Mouse (Mus musculus): ENCODE results near the gene Ptma. TPM values are rescaled to one million over a fixed set of nuclear protein-coding genes. Genes with fewer than 3 reads are reported as not detected.

Ptma gene
- polyA plus RNA-seq, 1 experiment from 2014 or later: 2,193 TPM

DNA sequence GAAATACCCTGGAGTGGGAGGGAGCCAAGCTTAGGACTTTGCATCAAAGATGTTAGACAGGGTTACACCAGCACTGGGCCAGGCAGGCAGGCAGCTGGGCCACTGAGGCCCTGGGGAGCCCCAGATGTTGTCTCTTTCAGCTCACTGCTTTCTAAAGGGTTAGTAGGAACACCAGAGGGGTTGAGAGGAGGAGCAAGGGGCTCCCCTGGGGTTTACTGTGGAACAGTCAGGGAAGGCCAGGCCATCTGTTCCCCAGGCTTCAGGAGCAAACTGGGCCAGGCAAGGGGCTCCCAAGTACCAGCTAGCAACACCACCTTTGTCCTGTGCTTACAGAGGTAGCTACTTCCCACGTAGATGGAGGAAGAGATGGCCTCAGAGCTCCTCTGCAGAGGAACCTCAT, 27.9 kb upstream of the Ptma start:
- Histone ChIP-seq H3K27me3 (no peaks in the 10 kb centered on the region), H3K9ac (0 out of 2 replicates have a peak overlapping the region, but pooled peaks have one; percentile 14), H3K9me3 (no peaks in the 10 kb centered on the region), H3K4me3 (no peak overlapping the region), H3K36me3 (no peaks in the 10 kb centered on the region), H3K4me2 (no peak overlapping the region), H3K27ac (peak overlapping the region; percentile 56; the same call in 1 of the 2 replicates), H3K4me1 (replicated peaks) (peaks cover 50% of the 10 kb centered on the region)
- ATAC-seq (ENCODE audit: low FRiP score): no peak
- WGBS: 24% methylated on average over 1 of the region's 1 CpGs

DNA sequence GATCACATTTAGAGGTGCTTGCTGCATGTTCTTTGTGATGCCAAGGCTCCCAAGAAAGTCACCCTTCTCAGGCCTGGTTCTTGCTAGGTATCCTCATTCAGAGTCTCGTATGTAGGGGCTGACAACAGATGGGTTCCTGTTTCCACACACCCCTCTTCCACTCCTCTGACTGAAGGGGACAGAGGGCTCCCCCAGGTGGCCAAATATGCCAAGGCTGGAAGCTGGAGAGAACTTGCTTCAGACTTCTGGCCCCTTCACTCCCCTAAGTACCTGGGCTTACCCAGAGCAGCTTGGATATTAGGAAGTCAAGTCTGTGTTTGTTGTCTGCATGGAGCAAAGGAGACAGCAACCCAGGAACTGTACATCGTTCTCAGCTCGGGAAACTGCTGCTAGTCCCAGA, 26.6 kb upstream of the Ptma start:
- Histone ChIP-seq H3K27ac (0 out of 2 replicates have a peak overlapping the region, but pooled peaks have one; percentile 4), H3K4me1 (replicated peaks) (peaks cover 58% of the 10 kb centered on the region), H3K36me3 (no peaks in the 10 kb centered on the region), H3K4me2 (no peak overlapping the region), H3K9me3 (no peaks in the 10 kb centered on the region), H3K27me3 (no peaks in the 10 kb centered on the region), H3K9ac (no peak overlapping the region), H3K4me3 (no peak overlapping the region)
- ATAC-seq (ENCODE audit: low FRiP score): no peak
- 42% methylated on average over 3 of the region's 3 CpGs for WGBS

DNA sequence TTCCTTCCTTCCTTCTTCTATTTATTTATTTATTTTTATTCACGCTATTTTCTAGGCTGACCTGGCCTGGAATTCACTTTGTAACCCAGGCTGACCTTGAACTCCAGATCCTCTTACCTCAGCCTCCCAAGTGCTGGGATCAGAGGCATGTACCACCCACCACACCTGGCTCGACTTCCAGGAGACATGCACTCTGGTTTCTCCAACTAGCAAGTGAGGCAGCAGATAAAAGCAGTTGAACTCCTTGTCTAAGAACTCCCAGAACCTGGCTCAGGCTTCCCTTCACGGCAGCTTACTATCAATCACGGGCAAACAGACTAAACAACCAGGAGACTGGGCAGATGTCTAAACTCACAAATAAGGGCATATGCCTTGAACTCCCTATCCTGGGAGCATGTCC, 25.8 kb upstream of the Ptma start:
- WGBS: 81% methylated on average over 4 of the region's 4 CpGs
- peak overlapping the region; percentile 81; the same call in 1 of the 2 replicates for H3K27ac ChIP-seq
- peaks cover 66% of the 10 kb centered on the region for H3K4me1 ChIP-seq (replicated peaks)

DNA sequence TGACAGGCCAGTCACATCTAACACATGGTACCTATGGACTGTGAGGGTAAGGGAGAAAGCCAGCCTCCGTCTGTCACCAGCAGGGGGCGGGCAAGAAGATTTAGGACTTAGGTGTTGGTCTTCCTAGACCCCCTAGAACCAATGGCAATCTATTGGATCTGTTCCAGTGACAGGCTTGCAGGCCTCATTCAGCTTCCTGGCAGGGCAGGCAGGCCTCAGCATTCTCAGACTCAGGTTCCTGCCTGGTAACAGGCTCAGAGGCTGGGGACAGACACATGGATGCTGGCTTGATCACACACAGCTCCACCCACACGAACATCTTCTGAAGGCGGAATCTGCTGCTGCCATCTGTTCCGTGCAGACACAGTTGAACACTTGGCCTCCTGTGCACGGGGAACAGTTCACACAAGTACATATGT, 25.4 kb upstream of the Ptma start:
- no peak for ATAC-seq (ENCODE audit: low FRiP score)

More for the DNA sequence above, 25.8 kb upstream of the Ptma start:
- no peaks in the 10 kb centered on the region for H3K9me3 ChIP-seq
- ATAC-seq (ENCODE audit: low FRiP score): no peak
- H3K27me3 ChIP-seq: no peaks in the 10 kb centered on the region
- H3K4me2 ChIP-seq: no peak overlapping the region
- no peaks in the 10 kb centered on the region for H3K36me3 ChIP-seq
- no peak overlapping the region for H3K9ac ChIP-seq
- no peak overlapping the region for H3K4me3 ChIP-seq

DNA sequence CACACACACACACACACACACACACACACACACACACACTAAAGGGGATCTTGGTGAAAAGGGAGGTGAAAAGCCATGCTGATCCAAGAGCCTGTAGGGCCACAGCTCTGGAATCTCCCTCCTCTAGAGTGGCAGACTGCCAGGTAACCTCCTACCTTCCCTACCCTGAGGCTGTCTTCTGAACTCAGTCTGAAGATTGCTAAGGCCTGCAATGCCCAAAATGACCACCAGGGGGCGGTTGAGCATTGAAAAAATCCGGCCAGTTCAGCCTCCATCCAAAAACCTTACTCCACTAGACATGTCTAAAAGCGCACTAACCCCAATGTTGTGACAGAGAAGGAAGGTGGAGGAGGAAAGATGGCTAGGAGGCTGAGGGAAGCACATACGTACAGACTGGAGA, 25.0 kb upstream of the Ptma start:
- peak; percentile 1; the same call in 1 of the 2 replicates for ATAC-seq (ENCODE audit: low FRiP score)
- H3K36me3 ChIP-seq: no peaks in the 10 kb centered on the region
- 2% methylated on average over 4 of the region's 4 CpGs for WGBS
- H3K4me2 ChIP-seq: peak overlapping the region; percentile 14; the same call in 1 of the 2 replicates
- no peaks in the 10 kb centered on the region for H3K9me3 ChIP-seq
- no peak overlapping the region for H3K9ac ChIP-seq
- H3K4me3 ChIP-seq: no peak overlapping the region
- no peaks in the 10 kb centered on the region for H3K27me3 ChIP-seq
- peak overlapping the region; percentile 81 for H3K27ac ChIP-seq
- peaks cover 73% of the 10 kb centered on the region for H3K4me1 ChIP-seq (replicated peaks)

More for the DNA sequence above, 25.4 kb upstream of the Ptma start:
- Histone ChIP-seq H3K27me3 (no peaks in the 10 kb centered on the region), H3K9ac (no peak overlapping the region), H3K9me3 (no peaks in the 10 kb centered on the region), H3K4me3 (no peak overlapping the region), H3K4me2 (no peak overlapping the region), H3K4me1 (replicated peaks) (peaks cover 69% of the 10 kb centered on the region), H3K36me3 (no peaks in the 10 kb centered on the region), H3K27ac (peak overlapping the region; percentile 81)
- WGBS: 34% methylated on average over 6 of the region's 6 CpGs

DNA sequence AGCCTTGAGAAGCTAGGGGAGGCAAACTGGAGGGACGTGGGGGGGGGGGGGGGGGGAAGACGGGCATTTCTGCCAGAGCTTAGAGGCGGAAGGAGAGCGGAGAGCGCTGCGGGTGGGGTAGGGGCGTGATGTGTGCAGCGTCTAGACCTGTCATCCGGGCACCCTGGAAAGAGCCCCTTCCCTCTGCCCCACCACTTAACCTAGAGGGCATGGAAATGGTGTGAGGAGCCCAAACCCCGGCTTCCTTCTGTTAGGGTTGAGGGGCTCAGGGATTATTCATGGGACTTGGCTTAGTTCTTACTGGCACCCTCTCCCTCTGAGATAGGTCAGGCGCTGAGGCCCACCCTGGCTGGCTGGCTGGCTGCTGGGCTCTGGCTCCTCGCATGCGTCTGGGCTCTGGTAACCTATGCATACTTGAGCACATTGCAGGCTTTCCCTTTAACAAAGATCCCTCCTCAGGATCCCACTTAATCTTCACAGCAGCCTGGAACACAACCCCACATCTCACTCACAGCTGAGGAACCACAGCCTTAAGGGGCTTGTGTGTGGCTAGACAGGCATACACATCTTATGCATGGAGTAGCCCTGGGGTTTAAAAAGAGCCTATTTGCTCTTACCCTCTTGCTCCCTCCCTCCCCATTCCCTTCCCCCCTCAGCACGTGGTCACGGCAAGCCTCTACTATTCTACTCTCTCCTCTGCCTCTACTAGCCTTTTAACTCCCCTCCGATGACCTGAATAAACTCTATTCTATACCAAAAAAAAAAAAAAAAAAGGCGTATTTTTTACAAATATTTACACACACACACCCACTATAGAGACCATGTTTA, 24.1 kb upstream of the Ptma start:
- WGBS: 15% methylated on average over 16 of the region's 17 CpGs
- H3K4me2 ChIP-seq: peak overlapping the region; percentile 74; the same call in 1 of the 2 replicates
- no peaks in the 10 kb centered on the region for H3K9me3 ChIP-seq
- no peak overlapping the region for H3K4me3 ChIP-seq
- H3K27ac ChIP-seq: peak overlapping the region; percentile 81
- peaks cover 73% of the 10 kb centered on the region for H3K4me1 ChIP-seq (replicated peaks)
- H3K9ac ChIP-seq: peak overlapping the region; percentile 46; the same call in 1 of the 2 replicates
- no peaks in the 10 kb centered on the region for H3K36me3 ChIP-seq
- no peaks in the 10 kb centered on the region for H3K27me3 ChIP-seq
- ATAC-seq (ENCODE audit: low FRiP score): no peak

DNA sequence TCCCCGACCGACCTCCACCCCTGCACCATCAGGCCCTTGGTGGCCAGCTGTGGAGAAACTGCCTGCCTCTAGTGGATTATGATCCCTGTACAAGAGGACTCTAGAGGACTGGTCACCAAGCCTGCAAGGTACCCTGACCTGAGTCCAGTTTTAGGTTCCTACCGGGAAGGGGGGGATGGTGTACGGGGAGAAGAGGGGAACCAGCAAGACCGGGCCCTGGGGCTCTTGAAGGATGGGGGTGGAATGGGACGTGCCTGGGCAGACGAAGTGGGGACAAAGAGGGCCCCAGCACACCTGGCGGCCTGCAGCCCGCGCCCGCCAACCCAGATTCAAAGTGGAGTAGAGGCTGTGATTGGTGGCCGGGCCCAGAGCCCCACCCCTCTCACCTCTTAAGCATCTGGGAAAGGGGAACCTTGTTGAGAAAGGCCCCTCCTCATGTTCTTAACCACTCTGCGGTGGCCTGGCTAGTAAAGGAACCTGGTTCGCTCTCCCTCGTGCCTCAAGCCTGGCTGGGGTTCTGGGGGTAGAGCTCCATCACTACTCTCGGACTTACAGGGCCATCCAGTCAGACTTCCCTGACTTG, 23.3 kb upstream of the Ptma start:
- WGBS: 13% methylated on average over 16 of the region's 16 CpGs
- peak overlapping the region; percentile 97 for H3K27ac ChIP-seq
- no peaks in the 10 kb centered on the region for H3K36me3 ChIP-seq
- peak overlapping the region; percentile 47 for H3K4me3 ChIP-seq
- no peaks in the 10 kb centered on the region for H3K27me3 ChIP-seq
- peak overlapping the region; percentile 88; the same call in 1 of the 2 replicates for H3K9ac ChIP-seq
- ATAC-seq (ENCODE audit: low FRiP score): peak; percentile 5
- no peaks in the 10 kb centered on the region for H3K9me3 ChIP-seq
- H3K4me2 ChIP-seq: peak overlapping the region; percentile 74
- peaks cover 69% of the 10 kb centered on the region for H3K4me1 ChIP-seq (replicated peaks)

DNA sequence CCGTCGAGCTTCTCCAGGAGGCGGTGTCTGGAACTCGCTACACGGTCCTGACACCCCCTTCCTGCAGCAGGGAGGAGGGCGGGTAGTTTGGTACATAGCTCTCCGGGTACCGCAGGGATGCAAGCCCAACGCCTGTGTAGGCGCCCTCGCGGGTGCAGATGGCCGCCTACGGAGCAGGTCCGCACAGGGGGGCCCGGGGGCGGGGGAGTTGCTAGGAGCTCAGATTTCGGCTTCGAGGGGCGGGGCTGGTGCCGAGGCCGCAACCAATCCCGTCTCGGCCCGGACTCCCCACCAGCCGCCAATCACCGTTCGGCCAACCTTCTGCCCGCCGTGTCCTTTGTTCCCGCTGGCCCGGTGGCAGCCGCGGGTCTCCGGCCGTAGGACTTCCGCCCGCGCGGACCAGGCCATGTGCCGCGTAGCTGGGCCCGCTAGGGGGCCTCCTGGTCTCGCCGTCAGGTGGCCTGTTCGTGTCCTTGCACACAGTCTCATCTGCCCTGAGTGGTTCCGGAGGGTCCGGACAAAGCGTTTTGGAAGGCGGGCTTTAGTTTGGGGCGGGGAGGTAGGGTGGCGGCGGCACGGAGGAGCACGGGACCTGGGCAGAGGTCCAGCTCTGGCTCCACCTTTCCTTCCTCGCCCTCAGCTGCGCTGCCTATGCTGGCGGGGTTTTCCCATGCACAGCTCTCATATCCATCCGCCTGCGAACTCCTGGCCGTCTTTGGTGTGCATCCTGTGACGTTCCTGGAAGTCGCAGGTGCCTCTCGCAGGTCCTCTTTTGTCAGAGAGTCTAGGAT, 22.4 kb upstream of the Ptma start:
- Histone ChIP-seq H3K27ac (peak overlapping the region; percentile 97), H3K9ac (peak overlapping the region; percentile 88), H3K4me3 (peak overlapping the region; percentile 47), H3K9me3 (no peaks in the 10 kb centered on the region), H3K4me1 (replicated peaks) (peaks cover 62% of the 10 kb centered on the region), H3K4me2 (peak overlapping the region; percentile 74), H3K27me3 (no peaks in the 10 kb centered on the region), H3K36me3 (no peaks in the 10 kb centered on the region)
- under 1% methylated on average over 64 of the region's 64 CpGs for WGBS
- peak; percentile 89 for ATAC-seq (ENCODE audit: low FRiP score)

DNA sequence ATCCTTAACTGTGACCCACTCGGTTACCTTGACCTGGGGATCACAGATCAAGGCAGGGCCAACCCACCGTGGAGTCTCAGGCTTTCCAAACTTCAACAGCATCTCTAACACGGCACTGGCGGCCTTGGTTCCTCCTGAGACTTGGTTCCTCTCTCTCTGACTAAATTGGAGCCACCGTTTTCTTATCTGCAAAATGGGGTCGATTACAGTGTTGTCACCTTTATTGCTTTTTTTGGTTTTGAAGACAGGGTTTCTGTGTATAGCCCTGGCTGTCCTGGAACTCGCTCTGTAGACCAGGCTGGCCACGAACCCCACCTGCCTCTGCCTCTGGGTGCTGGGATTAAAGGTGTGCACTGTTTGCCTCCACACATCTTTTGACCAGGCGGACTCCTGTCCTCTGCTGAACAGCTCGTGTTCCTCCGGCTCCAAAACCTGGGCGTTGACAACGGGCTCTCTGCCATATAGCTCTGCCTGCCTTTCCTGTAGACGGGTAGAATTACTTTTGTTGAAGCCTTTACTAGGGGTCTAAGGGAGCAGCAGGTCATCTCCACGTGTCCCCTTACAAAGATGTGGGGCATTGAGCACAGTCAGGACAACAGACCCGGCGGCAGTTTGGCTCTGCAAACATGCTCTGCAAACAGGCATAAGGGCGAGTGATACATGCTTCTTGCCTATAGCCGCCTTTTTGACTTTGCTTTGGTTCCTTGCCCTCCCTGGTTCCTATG, 21.7 kb upstream of the Ptma start:
- peak overlapping the region; percentile 74 for H3K4me2 ChIP-seq
- WGBS: 16% methylated on average over 19 of the region's 19 CpGs
- peak overlapping the region; percentile 47 for H3K4me3 ChIP-seq
- peaks cover 66% of the 10 kb centered on the region for H3K4me1 ChIP-seq (replicated peaks)
- H3K36me3 ChIP-seq: no peaks in the 10 kb centered on the region
- no peak for ATAC-seq (ENCODE audit: low FRiP score)
- H3K9me3 ChIP-seq: no peaks in the 10 kb centered on the region
- H3K9ac ChIP-seq: peak overlapping the region; percentile 88
- no peaks in the 10 kb centered on the region for H3K27me3 ChIP-seq
- H3K27ac ChIP-seq: peak overlapping the region; percentile 97

DNA sequence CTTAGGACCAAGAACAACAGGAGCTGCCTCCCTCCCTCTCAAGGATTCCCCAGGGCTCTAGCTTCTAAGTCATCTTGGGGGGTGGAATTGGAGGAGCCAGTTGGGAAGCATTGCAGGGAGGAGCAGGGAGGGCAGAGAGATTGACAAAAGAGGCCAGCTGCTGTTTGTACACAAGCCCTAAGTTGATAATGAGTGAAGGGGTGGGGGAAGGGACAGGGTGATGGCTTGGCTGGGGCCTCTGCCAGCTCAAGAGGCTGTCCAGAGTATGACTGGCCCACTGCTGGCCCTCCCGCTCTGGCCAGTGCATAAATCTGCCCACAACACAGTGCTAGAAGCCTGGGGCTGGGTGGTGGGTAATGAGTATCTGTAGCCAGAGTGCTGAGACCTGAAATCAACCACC, 21.1 kb upstream of the Ptma start:
- H3K4me3 ChIP-seq: peak overlapping the region; percentile 47; the same call in 1 of the 2 replicates

DNA sequence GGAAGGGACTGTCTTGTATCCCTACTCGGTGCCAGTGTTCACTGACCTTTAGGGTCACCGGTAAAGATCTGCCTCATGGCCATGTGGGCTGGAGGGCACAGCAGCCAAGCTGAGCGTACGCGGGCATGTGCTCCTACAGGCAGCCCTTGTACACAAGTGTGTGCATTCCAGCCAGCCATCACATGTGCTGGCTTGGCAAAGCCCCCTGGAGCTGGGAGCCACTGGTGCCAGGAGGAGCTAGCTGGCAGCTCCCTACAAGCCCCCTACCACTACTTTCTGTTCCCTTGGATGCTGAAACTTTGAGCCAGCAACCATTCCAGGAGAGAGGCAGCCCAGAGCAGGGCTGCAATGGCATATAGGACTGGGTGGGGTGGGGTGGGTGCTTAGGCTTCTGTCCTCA, 20.1 kb upstream of the Ptma start:
- 83% methylated on average over 5 of the region's 5 CpGs for WGBS
- H3K9ac ChIP-seq: no peak overlapping the region
- H3K9me3 ChIP-seq: no peaks in the 10 kb centered on the region
- no peak overlapping the region for H3K4me3 ChIP-seq
- H3K27me3 ChIP-seq: no peaks in the 10 kb centered on the region
- no peak for ATAC-seq (ENCODE audit: low FRiP score)
- H3K4me2 ChIP-seq: no peak overlapping the region
- peak overlapping the region; percentile 76 for H3K27ac ChIP-seq
- H3K4me1 ChIP-seq (replicated peaks): peaks cover 64% of the 10 kb centered on the region
- no peaks in the 10 kb centered on the region for H3K36me3 ChIP-seq

More for the DNA sequence above, 21.1 kb upstream of the Ptma start:
- Histone ChIP-seq H3K9ac (peak overlapping the region; percentile 88), H3K27ac (peak overlapping the region; percentile 97), H3K4me1 (replicated peaks) (peaks cover 63% of the 10 kb centered on the region), H3K36me3 (no peaks in the 10 kb centered on the region), H3K27me3 (no peaks in the 10 kb centered on the region), H3K4me2 (peak overlapping the region; percentile 74), H3K9me3 (no peaks in the 10 kb centered on the region)
- WGBS: 30% methylated on average over 1 of the region's 1 CpGs
- ATAC-seq (ENCODE audit: low FRiP score): no peak
